Mouse (Mus musculus): ENCODE measurements at regions not wholly inside any gene's neighbourhood (a gene's known extent, or its start where the extent isn't known, plus 50 kb on each side); places are given as distances from the start of the nearest gene placed in this dataset.

- Histone ChIP-seq H3K4me3 (no peak overlapping the region), H3K36me3 (no peaks in the 10 kb centered on the region), H3K9me3 (no peaks in the 10 kb centered on the region), H3K27me3 (ENCODE audit: insufficient read depth, poor library complexity, severe bottlenecking) (no peaks in the 10 kb centered on the region), H3K4me1 (replicated peaks) (no peaks in the 10 kb centered on the region), H3K27ac (no peak overlapping the region)
- DNase-seq (ENCODE audit: low spot score): no peak
- 68% methylated on average over 11 of the region's 11 CpGs for WGBS
Measured at GRCm38 (mm10) chr3:138686636-138687230, 55.3 kb upstream of the Tspan5 start.

- H3K4me1 ChIP-seq (replicated peaks): no peaks in the 10 kb centered on the region
- H3K27ac ChIP-seq: no peak overlapping the region
- no peaks in the 10 kb centered on the region for H3K36me3 ChIP-seq
- H3K9me3 ChIP-seq: no peaks in the 10 kb centered on the region
- H3K27me3 ChIP-seq (ENCODE audit: insufficient read depth, poor library complexity, severe bottlenecking): no peaks in the 10 kb centered on the region
- DNase-seq (ENCODE audit: low spot score): no peak
- WGBS: 88% methylated on average over 5 of the region's 5 CpGs
- H3K4me3 ChIP-seq: no peak overlapping the region
Measured at GRCm38 (mm10) chr3:138688606-138689005, 53.4 kb upstream of the Tspan5 start.
